Mouse (Mus musculus): ENCODE results near the gene Fer. TPM values are rescaled to one million over a fixed set of nuclear protein-coding genes. Genes with fewer than 3 reads are reported as not detected.

Gene Fer
- polyA plus RNA-seq, 1 experiment from 2014 or later: 37.9 TPM

GRCm38 (mm10) chr17:64100172-64100510 is 237.3 kb downstream of the Fer start:
- Histone ChIP-seq H3K4me3 (no peak overlapping the region), H3K27me3 (no peaks in the 10 kb centered on the region), H3K27ac (0 out of 2 replicates have a peak overlapping the region, but pooled peaks have one; percentile 4), H3K4me2 (no peak overlapping the region), H3K9ac (no peak overlapping the region), H3K9me3 (no peaks in the 10 kb centered on the region), H3K36me3 (no peaks in the 10 kb centered on the region), H3K4me1 (replicated peaks) (peaks cover 22% of the 10 kb centered on the region)
- ATAC-seq (ENCODE audit: low FRiP score): no peak
- WGBS: 72% methylated on average over 3 of the region's 3 CpGs

GRCm38 (mm10) chr17:64108773-64109172 is 245.9 kb downstream of the Fer start:
- no peak overlapping the region for H3K27ac ChIP-seq
- peaks cover 10% of the 10 kb centered on the region for H3K4me1 ChIP-seq (replicated peaks)
- 95% methylated on average over 5 of the region's 5 CpGs for WGBS
- no peaks in the 10 kb centered on the region for H3K36me3 ChIP-seq
- H3K9ac ChIP-seq: no peak overlapping the region
- no peak overlapping the region for H3K4me2 ChIP-seq
- no peaks in the 10 kb centered on the region for H3K9me3 ChIP-seq
- no peak overlapping the region for H3K4me3 ChIP-seq
- no peak for ATAC-seq (ENCODE audit: low FRiP score)
- H3K27me3 ChIP-seq: no peaks in the 10 kb centered on the region

- no peaks in the 10 kb centered on the region for H3K9me3 ChIP-seq
- H3K27ac ChIP-seq: no peak overlapping the region
- H3K4me3 ChIP-seq: no peak overlapping the region
- no peak overlapping the region for H3K9ac ChIP-seq
- no peak overlapping the region for H3K4me2 ChIP-seq
- peaks cover 10% of the 10 kb centered on the region for H3K4me1 ChIP-seq (replicated peaks)
- no peaks in the 10 kb centered on the region for H3K27me3 ChIP-seq
- WGBS: 77% methylated on average over 8 of the region's 8 CpGs
- no peak for ATAC-seq (ENCODE audit: low FRiP score)
- no peaks in the 10 kb centered on the region for H3K36me3 ChIP-seq
These were observed 247.0 kb downstream of the Fer start for GRCm38 (mm10) chr17:64109871-64110270.

- no peak for ATAC-seq (ENCODE audit: low FRiP score)
- no peak overlapping the region for H3K27ac ChIP-seq
- 85% methylated on average over 5 of the region's 5 CpGs for WGBS
These were observed 250.8 kb downstream of the Fer start for GRCm38 (mm10) chr17:64113625-64114024.

GRCm38 (mm10) chr17:64116762-64117161 is 253.9 kb downstream of the Fer start:
- H3K4me2 ChIP-seq: no peak overlapping the region
- H3K36me3 ChIP-seq: no peaks in the 10 kb centered on the region
- H3K9ac ChIP-seq: no peak overlapping the region
- no peaks in the 10 kb centered on the region for H3K4me1 ChIP-seq (replicated peaks)
- H3K4me3 ChIP-seq: no peak overlapping the region
- no peaks in the 10 kb centered on the region for H3K27me3 ChIP-seq
- ATAC-seq (ENCODE audit: low FRiP score): no peak
- 64% methylated on average over 6 of the region's 6 CpGs for WGBS
- H3K27ac ChIP-seq: no peak overlapping the region
- H3K9me3 ChIP-seq: no peaks in the 10 kb centered on the region

More at GRCm38 (mm10) chr17:64113625-64114024, 250.8 kb downstream of the Fer start:
- H3K4me1 ChIP-seq (replicated peaks): peaks cover 6% of the 10 kb centered on the region
- no peaks in the 10 kb centered on the region for H3K27me3 ChIP-seq
- H3K9me3 ChIP-seq: no peaks in the 10 kb centered on the region
- H3K9ac ChIP-seq: no peak overlapping the region
- H3K4me3 ChIP-seq: no peak overlapping the region
- no peak overlapping the region for H3K4me2 ChIP-seq
- H3K36me3 ChIP-seq: no peaks in the 10 kb centered on the region

- no peaks in the 10 kb centered on the region for H3K4me1 ChIP-seq (replicated peaks)
- H3K9me3 ChIP-seq: no peaks in the 10 kb centered on the region
- no peak overlapping the region for H3K9ac ChIP-seq
- H3K4me2 ChIP-seq: no peak overlapping the region
- no peaks in the 10 kb centered on the region for H3K36me3 ChIP-seq
- no peaks in the 10 kb centered on the region for H3K27me3 ChIP-seq
- no peak overlapping the region for H3K4me3 ChIP-seq
- no peak for ATAC-seq (ENCODE audit: low FRiP score)
- 81% methylated on average over 5 of the region's 5 CpGs for WGBS
- no peak overlapping the region for H3K27ac ChIP-seq
These were observed 256.9 kb downstream of the Fer start for GRCm38 (mm10) chr17:64119697-64120288.

- H3K4me3 ChIP-seq: no peak overlapping the region
- H3K9me3 ChIP-seq: no peaks in the 10 kb centered on the region
- no peaks in the 10 kb centered on the region for H3K4me1 ChIP-seq (replicated peaks)
- WGBS: 88% methylated on average over 11 of the region's 11 CpGs
- ATAC-seq (ENCODE audit: low FRiP score): no peak
- no peak overlapping the region for H3K27ac ChIP-seq
- H3K9ac ChIP-seq: no peak overlapping the region
- H3K27me3 ChIP-seq: no peaks in the 10 kb centered on the region
- no peaks in the 10 kb centered on the region for H3K36me3 ChIP-seq
- H3K4me2 ChIP-seq: no peak overlapping the region
These were observed 259.7 kb downstream of the Fer start for GRCm38 (mm10) chr17:64122556-64122955.

GRCm38 (mm10) chr17:64123732-64124131 is 260.9 kb downstream of the Fer start:
- H3K4me1 ChIP-seq (replicated peaks): no peaks in the 10 kb centered on the region
- no peak for ATAC-seq (ENCODE audit: low FRiP score)
- H3K27me3 ChIP-seq: no peaks in the 10 kb centered on the region
- no peak overlapping the region for H3K4me3 ChIP-seq
- no peaks in the 10 kb centered on the region for H3K9me3 ChIP-seq
- no peaks in the 10 kb centered on the region for H3K36me3 ChIP-seq
- H3K4me2 ChIP-seq: no peak overlapping the region
- no peak overlapping the region for H3K27ac ChIP-seq
- 78% methylated on average over 3 of the region's 3 CpGs for WGBS
- H3K9ac ChIP-seq: no peak overlapping the region

GRCm38 (mm10) chr17:64126904-64127303 is 264.0 kb downstream of the Fer start:
- Histone ChIP-seq H3K4me2 (no peak overlapping the region), H3K27me3 (no peaks in the 10 kb centered on the region), H3K36me3 (no peaks in the 10 kb centered on the region), H3K9me3 (no peaks in the 10 kb centered on the region), H3K4me3 (no peak overlapping the region), H3K9ac (no peak overlapping the region), H3K4me1 (replicated peaks) (peaks cover 9% of the 10 kb centered on the region), H3K27ac (no peak overlapping the region)
- WGBS: 94% methylated on average over 5 of the region's 5 CpGs
- ATAC-seq (ENCODE audit: low FRiP score): no peak

- 62% methylated on average over 2 of the region's 2 CpGs for WGBS
- Histone ChIP-seq H3K27me3 (no peaks in the 10 kb centered on the region), H3K4me1 (replicated peaks) (peaks cover 9% of the 10 kb centered on the region), H3K9ac (no peak overlapping the region), H3K4me2 (no peak overlapping the region), H3K4me3 (no peak overlapping the region), H3K27ac (peak overlapping the region; percentile 52; the same call in 1 of the 2 replicates), H3K9me3 (no peaks in the 10 kb centered on the region), H3K36me3 (no peaks in the 10 kb centered on the region)
- ATAC-seq (ENCODE audit: low FRiP score): no peak
These were observed 266.9 kb downstream of the Fer start for GRCm38 (mm10) chr17:64129750-64130149.

- Histone ChIP-seq H3K4me3 (no peak overlapping the region), H3K36me3 (no peaks in the 10 kb centered on the region), H3K27me3 (no peaks in the 10 kb centered on the region), H3K4me2 (no peak overlapping the region), H3K27ac (peak overlapping the region; percentile 52; the same call in 1 of the 2 replicates), H3K9ac (no peak overlapping the region), H3K9me3 (no peaks in the 10 kb centered on the region), H3K4me1 (replicated peaks) (peaks cover 9% of the 10 kb centered on the region)
- peak; percentile 72 for ATAC-seq (ENCODE audit: low FRiP score)
- WGBS: 56% methylated on average over 3 of the region's 3 CpGs
These were observed 267.5 kb downstream of the Fer start for GRCm38 (mm10) chr17:64130356-64130755.

GRCm38 (mm10) chr17:64132183-64132582 is 269.3 kb downstream of the Fer start:
- H3K36me3 ChIP-seq: no peaks in the 10 kb centered on the region
- peaks cover 17% of the 10 kb centered on the region for H3K4me1 ChIP-seq (replicated peaks)
- no peaks in the 10 kb centered on the region for H3K27me3 ChIP-seq
- no peak overlapping the region for H3K9ac ChIP-seq
- whole genome bisulfite sequencing: 92% methylated on average over 6 of the region's 6 CpGs
- no peak overlapping the region for H3K27ac ChIP-seq
- no peak for ATAC-seq (ENCODE audit: low FRiP score)
- no peaks in the 10 kb centered on the region for H3K9me3 ChIP-seq
- no peak overlapping the region for H3K4me2 ChIP-seq
- no peak overlapping the region for H3K4me3 ChIP-seq

GRCm38 (mm10) chr17:64135941-64136650 is 273.2 kb downstream of the Fer start:
- no peaks in the 10 kb centered on the region for H3K27me3 ChIP-seq
- no peak overlapping the region for H3K4me2 ChIP-seq
- ATAC-seq (ENCODE audit: low FRiP score): 0 out of 2 replicates have a peak, but pooled peaks have one; percentile 15
- H3K4me3 ChIP-seq: no peak overlapping the region
- no peaks in the 10 kb centered on the region for H3K9me3 ChIP-seq
- H3K4me1 ChIP-seq (replicated peaks): peaks cover 24% of the 10 kb centered on the region
- 58% methylated on average over 8 of the region's 8 CpGs for WGBS
- peak overlapping the region; percentile 56; the same call in 1 of the 2 replicates for H3K27ac ChIP-seq
- peaks cover 18% of the 10 kb centered on the region for H3K36me3 ChIP-seq
- no peak overlapping the region for H3K9ac ChIP-seq

All from hindbrain, embryonic 13.5 days (tissue).